Mouse (Mus musculus): ENCODE measurements around the gene 1700020D05Rik. TPM values are rescaled to one million over a fixed set of nuclear protein-coding genes. Genes with fewer than 3 reads are reported as not detected.

Gene 1700020D05Rik
- polyA plus RNA-seq, 1 experiment = 0.15 TPM

DNA sequence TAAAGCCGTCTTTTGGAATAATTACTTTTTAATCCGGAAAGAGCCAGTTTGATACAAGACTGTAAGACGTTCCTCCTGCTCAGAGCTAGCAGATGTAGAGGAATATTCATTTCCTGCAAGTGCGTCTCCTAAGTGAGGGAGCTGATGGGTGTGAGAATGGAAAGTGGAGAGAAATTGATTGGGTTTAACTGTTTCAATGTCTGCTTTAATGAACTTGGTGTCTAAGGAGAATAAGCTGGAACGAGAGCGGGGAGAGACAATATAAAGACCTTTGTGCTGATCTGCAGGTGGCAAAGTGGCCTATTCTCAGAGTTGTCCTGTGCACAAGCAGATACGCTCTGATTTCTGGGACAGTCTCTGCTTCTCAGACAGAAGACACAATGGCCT, 26.5 kb upstream of the 1700020D05Rik start:
- H3K36me3 ChIP-seq (ENCODE audit: control insufficient read depth, insufficient read depth) = no peaks in the 10 kb centered on the region
- no peak overlapping the region for H3ac ChIP-seq (ENCODE audit: control insufficient read depth, insufficient read length, low read depth)
- no peak for TF ChIP-seq MYOG (IDR thresholded peaks at IDR 0.05; ENCODE audit: control insufficient read depth, extremely low read depth, insufficient read length)
- no peak for TF ChIP-seq MYOD1 (IDR thresholded peaks at IDR 0.05; ENCODE audit: control insufficient read depth, insufficient read length, low read depth)
- TF ChIP-seq MAX (IDR thresholded peaks at IDR 0.05) = no peak
- TF ChIP-seq CEBPB (IDR thresholded peaks at IDR 0.05; ENCODE audit: low read depth) = no peak
- no peak for TF ChIP-seq FOSL1 (IDR thresholded peaks at IDR 0.05; ENCODE audit: insufficient read depth, low read length, poor library complexity, severe bottlenecking)
- no peak for TF ChIP-seq CTCF (IDR thresholded peaks at IDR 0.05; ENCODE audit: control insufficient read depth, insufficient read depth, insufficient read length)
- no peak for TF ChIP-seq USF1 (IDR thresholded peaks at IDR 0.05; ENCODE audit: low read depth)
- no peaks in the 10 kb centered on the region for H3K79me2 ChIP-seq (ENCODE audit: control insufficient read depth, insufficient read depth)
- H3K4me3 ChIP-seq (ENCODE audit: insufficient read depth, poor library complexity, severe bottlenecking) = no peak overlapping the region
- no peaks in the 10 kb centered on the region for H3K27me3 ChIP-seq (ENCODE audit: control insufficient read depth, insufficient read depth, insufficient read length)
- no peaks in the 10 kb centered on the region for H3K79me3 ChIP-seq (ENCODE audit: low read depth)

GRCm38 (mm10) chr19:5529325-5530137, 25.9 kb upstream of the 1700020D05Rik start:
- Histone ChIP-seq H3ac (ENCODE audit: control insufficient read depth, insufficient read length, low read depth) (peak overlapping the region; percentile 80), H3K27me3 (ENCODE audit: control insufficient read depth, insufficient read depth, insufficient read length) (no peaks in the 10 kb centered on the region), H3K4me3 (ENCODE audit: insufficient read depth, poor library complexity, severe bottlenecking) (peak overlapping the region; percentile 19), H3K79me2 (ENCODE audit: control insufficient read depth, insufficient read depth) (no peaks in the 10 kb centered on the region), H3K79me3 (ENCODE audit: low read depth) (no peaks in the 10 kb centered on the region), H3K36me3 (ENCODE audit: control insufficient read depth, insufficient read depth) (no peaks in the 10 kb centered on the region)
- TF ChIP-seq FOSL1 (IDR thresholded peaks at IDR 0.05; ENCODE audit: insufficient read depth, low read length, poor library complexity, severe bottlenecking) = no peak
- no peak for TF ChIP-seq MYOG (IDR thresholded peaks at IDR 0.05; ENCODE audit: control insufficient read depth, extremely low read depth, insufficient read length)
- peak; percentile 99 for TF ChIP-seq CTCF (IDR thresholded peaks at IDR 0.05; ENCODE audit: control insufficient read depth, insufficient read depth, insufficient read length)
- TF ChIP-seq USF1 (IDR thresholded peaks at IDR 0.05; ENCODE audit: low read depth) = no peak
- peak; percentile 30 for TF ChIP-seq MYOD1 (IDR thresholded peaks at IDR 0.05; ENCODE audit: control insufficient read depth, insufficient read length, low read depth)

DNA sequence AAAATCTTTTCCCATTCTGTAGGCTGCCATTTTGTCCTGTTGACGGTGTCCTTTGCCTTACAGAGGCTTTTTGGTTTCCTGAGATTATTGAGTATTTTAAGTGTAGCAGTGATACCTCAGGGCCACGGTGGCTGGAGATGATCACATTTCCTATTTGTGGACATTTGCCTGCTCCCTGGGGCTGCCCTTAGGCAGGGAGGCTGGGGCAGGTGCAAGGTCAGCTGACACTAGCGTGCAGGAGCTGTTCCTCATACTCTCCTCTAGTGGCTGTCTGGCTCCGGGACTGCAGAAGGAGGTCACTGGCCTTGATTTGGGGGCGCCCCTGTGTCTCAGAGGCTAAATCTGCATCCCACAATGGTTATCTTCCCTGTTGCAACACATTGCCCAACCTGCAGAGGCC, 21.6 kb upstream of the 1700020D05Rik start:
- H3K4me3 ChIP-seq (ENCODE audit: insufficient read depth, poor library complexity, severe bottlenecking) = no peak overlapping the region
- no peak overlapping the region for H3ac ChIP-seq (ENCODE audit: control insufficient read depth, insufficient read length, low read depth)
- H3K27me3 ChIP-seq (ENCODE audit: control insufficient read depth, insufficient read depth, insufficient read length) = no peaks in the 10 kb centered on the region
- TF ChIP-seq CEBPB (IDR thresholded peaks at IDR 0.05; ENCODE audit: low read depth) (peak; percentile 7), MYOG (IDR thresholded peaks at IDR 0.05; ENCODE audit: control insufficient read depth, extremely low read depth, insufficient read length) (no peak)
- no peaks in the 10 kb centered on the region for H3K79me2 ChIP-seq (ENCODE audit: control insufficient read depth, insufficient read depth)
- no peaks in the 10 kb centered on the region for H3K79me3 ChIP-seq (ENCODE audit: low read depth)
- H3K36me3 ChIP-seq (ENCODE audit: control insufficient read depth, insufficient read depth) = no peaks in the 10 kb centered on the region

DNA sequence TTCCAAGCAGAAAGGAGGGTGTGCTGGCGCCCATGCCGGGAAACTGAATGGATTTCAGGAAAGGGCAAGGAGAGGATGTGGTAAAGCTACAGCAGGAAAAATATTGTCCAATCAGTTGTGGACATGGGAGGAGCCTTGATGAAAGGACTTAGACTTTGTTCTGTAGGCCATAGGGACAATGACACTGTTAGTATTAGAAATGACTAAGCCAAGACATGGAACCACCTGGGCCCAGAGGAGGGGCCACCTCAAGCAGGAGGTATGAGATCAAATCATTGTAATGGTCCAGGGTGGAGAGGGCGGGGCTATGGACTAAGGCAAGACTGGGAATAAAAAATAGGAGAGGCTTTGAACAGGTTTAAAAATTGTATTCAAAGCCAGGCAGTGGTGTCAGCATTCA, 15.1 kb upstream of the 1700020D05Rik start:
- no peak for TF ChIP-seq USF1 (IDR thresholded peaks at IDR 0.05; ENCODE audit: low read depth)
- no peak for TF ChIP-seq CEBPB (IDR thresholded peaks at IDR 0.05; ENCODE audit: low read depth)
- TF ChIP-seq MYOD1 (IDR thresholded peaks at IDR 0.05; ENCODE audit: control insufficient read depth, insufficient read length, low read depth) = no peak
- TF ChIP-seq MAX (IDR thresholded peaks at IDR 0.05) = no peak
- no peak for TF ChIP-seq MYOG (IDR thresholded peaks at IDR 0.05; ENCODE audit: control insufficient read depth, extremely low read depth, insufficient read length)
- TF ChIP-seq FOSL1 (IDR thresholded peaks at IDR 0.05; ENCODE audit: insufficient read depth, low read length, poor library complexity, severe bottlenecking) = no peak
- no peak for TF ChIP-seq CTCF (IDR thresholded peaks at IDR 0.05; ENCODE audit: control insufficient read depth, insufficient read depth, insufficient read length)
- H3K4me3 ChIP-seq (ENCODE audit: insufficient read depth, poor library complexity, severe bottlenecking) = no peak overlapping the region
- H3K79me3 ChIP-seq (ENCODE audit: low read depth) = no peaks in the 10 kb centered on the region
- H3ac ChIP-seq (ENCODE audit: control insufficient read depth, insufficient read length, low read depth) = no peak overlapping the region
- no peaks in the 10 kb centered on the region for H3K79me2 ChIP-seq (ENCODE audit: control insufficient read depth, insufficient read depth)
- no peaks in the 10 kb centered on the region for H3K27me3 ChIP-seq (ENCODE audit: control insufficient read depth, insufficient read depth, insufficient read length)
- no peaks in the 10 kb centered on the region for H3K36me3 ChIP-seq (ENCODE audit: control insufficient read depth, insufficient read depth)

DNA sequence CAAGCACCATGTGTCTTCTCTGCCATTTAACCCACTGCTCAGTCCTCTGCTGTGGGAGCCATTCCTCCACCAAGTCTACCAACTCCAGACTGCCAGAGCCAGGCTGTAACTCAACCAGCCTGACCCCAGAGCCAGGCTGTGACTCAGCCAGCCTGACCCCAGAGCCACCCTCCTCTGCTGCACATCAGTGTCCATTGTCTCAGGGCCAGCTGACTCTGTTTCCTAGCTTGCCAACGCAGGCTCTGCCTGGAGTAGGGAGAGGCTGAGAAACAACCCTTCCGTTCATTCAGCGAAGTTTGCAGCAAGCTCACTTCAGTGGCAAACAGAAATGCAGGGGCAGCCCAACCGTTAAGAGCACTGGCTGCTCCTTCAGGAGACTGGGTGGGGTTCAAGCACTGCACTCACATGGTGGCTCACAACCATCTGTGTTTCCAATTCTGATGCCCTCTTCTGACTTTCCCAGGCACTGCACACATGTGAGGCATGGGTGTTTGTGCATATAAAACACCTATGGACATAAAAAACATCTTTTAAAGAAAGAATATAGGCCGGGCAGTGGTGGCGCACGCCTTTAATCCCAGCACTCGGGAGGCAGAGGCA, 13.4 kb upstream of the 1700020D05Rik start:
- Histone ChIP-seq H3ac (ENCODE audit: control insufficient read depth, insufficient read length, low read depth) (no peak overlapping the region), H3K4me3 (ENCODE audit: insufficient read depth, poor library complexity, severe bottlenecking) (no peak overlapping the region), H3K36me3 (ENCODE audit: control insufficient read depth, insufficient read depth) (no peaks in the 10 kb centered on the region), H3K27me3 (ENCODE audit: control insufficient read depth, insufficient read depth, insufficient read length) (no peaks in the 10 kb centered on the region), H3K79me2 (ENCODE audit: control insufficient read depth, insufficient read depth) (no peaks in the 10 kb centered on the region), H3K79me3 (ENCODE audit: low read depth) (no peaks in the 10 kb centered on the region)
- TF ChIP-seq CEBPB (IDR thresholded peaks at IDR 0.05; ENCODE audit: low read depth) = no peak
- no peak for TF ChIP-seq MYOG (IDR thresholded peaks at IDR 0.05; ENCODE audit: control insufficient read depth, extremely low read depth, insufficient read length)
- no peak for TF ChIP-seq CTCF (IDR thresholded peaks at IDR 0.05; ENCODE audit: control insufficient read depth, insufficient read depth, insufficient read length)
- no peak for TF ChIP-seq FOSL1 (IDR thresholded peaks at IDR 0.05; ENCODE audit: insufficient read depth, low read length, poor library complexity, severe bottlenecking)
- TF ChIP-seq MYOD1 (IDR thresholded peaks at IDR 0.05; ENCODE audit: control insufficient read depth, insufficient read length, low read depth) = no peak
- no peak for TF ChIP-seq MAX (IDR thresholded peaks at IDR 0.05)
